Mouse (Mus musculus) R1 (cell line): Measurements from ENCODE around the gene Rfc1.

Experiments used
- DNase-seq: peaks from one replicate; pipeline ENCODE4 v3.0.0-alpha.2; 2018; ENCODE audit warnings: low read depth, low spot score

The Rfc1 gene

GRCm38 (mm10) chr5:65213321-65213720 lies 122.1 kb downstream of the Rfc1 start:
- DNase-seq, result peak; percentile 43
